Mouse (Mus musculus) heart, embryonic 16.5 days (tissue): ENCODE measurements around the gene Ctnnal1. TPM values are rescaled to one million over a fixed set of nuclear protein-coding genes. Genes with fewer than 3 reads are reported as not detected.

Experiments used
- ATAC-seq: fragments of 200-750 bp; cut with Nextera tagmentation; replicated peaks from 2 replicates; pipeline ENCODE4 v1.8.0; 2017; ENCODE audit warnings: moderate number of reproducible peaks; ENCODE audit not compliant: insufficient read depth, low FRiP score; ENCODE audit errors: extremely low read depth
- H3K27ac ChIP-seq: fragments of 300-500 bp; sonication (generic); 2 replicates; pipeline ENCODE4 v1.5.1; 2014; ENCODE audit warnings: mild to moderate bottlenecking, low read length, control low read depth, moderate library complexity
- H3K27me3 ChIP-seq: fragments of 300-500 bp; sonication (generic); 2 replicates; pipeline ENCODE4 v1.6.1; 2014; ENCODE audit warnings: low read length, mixed read lengths; ENCODE audit not compliant: control insufficient read depth, insufficient read depth
- H3K36me3 ChIP-seq: fragments of 300-500 bp; sonication (generic); 2 replicates; pipeline ENCODE4 v1.6.1; 2014; ENCODE audit not compliant: control insufficient read depth, insufficient read depth
- H3K4me1 ChIP-seq: fragments of 300-500 bp; sonication (generic); 2 replicates; pipeline ENCODE4 v1.6.1; 2014; ENCODE audit warnings: low read length, mixed read lengths; ENCODE audit not compliant: control insufficient read depth, insufficient read depth
- H3K4me2 ChIP-seq: fragments of 300-500 bp; sonication (generic); 2 replicates; pipeline ENCODE4 v1.6.1; 2014; ENCODE audit warnings: low read depth, mild to moderate bottlenecking, control low read depth, low read length
- H3K4me3 ChIP-seq: fragments of 300-500 bp; sonication (generic); 2 replicates; pipeline ENCODE4 v1.5.1; 2014; ENCODE audit warnings: mild to moderate bottlenecking, control low read depth, low read length
- H3K9ac ChIP-seq: fragments of 300-500 bp; sonication (generic); 2 replicates; pipeline ENCODE4 v1.6.1; 2014; ENCODE audit warnings: low read length, control low read depth
- H3K9me3 ChIP-seq: fragments of 300-500 bp; sonication (generic); replicated peaks from 2 replicates; pipeline ENCODE4 v1.6.1; 2016; ENCODE audit warnings: low read length; ENCODE audit not compliant: control insufficient read depth
- WGBS: fragments of 180-500 bp; shearing (Covaris S2); extraction: QIAGEN DNeasy Blood & Tissue Kit; methylation state at CpG from one replicate; pipeline ENCODE4 v1.1.7; 2014; 5-methylcytosine and 5-hydroxymethylcytosine counted together
- polyA plus RNA-seq: library from polyadenylated mRNA; unstranded; fragments of >200 nt; fragmentation: Nextera tagmentation; extraction: Ambion mirVana; gene quantifications from 2 replicates; pipeline ENCODE4 v1.2.1, GENCODE M21; 2015

The Ctnnal1 gene
- polyA plus RNA-seq, 1 experiment from 2014 or later: 27.6 TPM

GRCm38 (mm10) chr4:56831013-56831609 lies 33.9 kb downstream of the Ctnnal1 start:
- H3K4me1 ChIP-seq: no peaks in the 10 kb centered on the region
- H3K27me3 ChIP-seq: no peaks in the 10 kb centered on the region
- H3K27ac ChIP-seq: peak overlapping the region; percentile 17; the same call in 1 of the 2 replicates
- H3K4me2 ChIP-seq: peak overlapping the region; percentile 30; the same call in 1 of the 2 replicates
- peaks cover 12% of the 10 kb centered on the region for H3K36me3 ChIP-seq
- no peak overlapping the region for H3K4me3 ChIP-seq
- 54% methylated on average over 13 of the region's 13 CpGs for WGBS
- no peak overlapping the region for H3K9ac ChIP-seq
- peak; percentile 69 for ATAC-seq
- no peaks in the 10 kb centered on the region for H3K9me3 ChIP-seq

DNA sequence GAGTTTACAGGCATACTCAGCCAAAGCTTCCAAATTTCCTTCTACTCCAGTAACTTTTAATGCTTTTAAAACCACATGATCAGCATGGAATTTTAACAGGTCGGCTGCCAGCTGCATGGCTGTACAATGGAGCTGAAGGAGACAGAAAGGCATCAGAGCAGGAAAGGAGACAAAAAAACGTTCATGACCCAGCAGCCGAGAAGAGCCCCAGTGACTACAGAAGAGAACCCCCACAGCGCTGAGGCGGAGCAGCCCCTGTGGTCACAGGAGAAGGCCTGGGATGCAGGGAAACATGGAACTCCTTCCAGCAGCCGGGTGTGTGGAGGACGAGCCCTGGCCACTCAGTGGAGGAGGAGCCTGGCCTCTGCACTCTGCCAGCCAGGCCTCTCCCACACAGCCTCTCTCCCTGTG lies 35.5 kb downstream of the Ctnnal1 start:
- peaks cover 12% of the 10 kb centered on the region for H3K36me3 ChIP-seq
- no peaks in the 10 kb centered on the region for H3K9me3 ChIP-seq
- no peak for ATAC-seq
- no peak overlapping the region for H3K4me2 ChIP-seq
- no peaks in the 10 kb centered on the region for H3K4me1 ChIP-seq
- H3K9ac ChIP-seq: no peak overlapping the region
- 55% methylated on average over 7 of the region's 7 CpGs for WGBS
- H3K4me3 ChIP-seq: no peak overlapping the region
- H3K27ac ChIP-seq: 0 out of 2 replicates have a peak overlapping the region, but pooled peaks have one; percentile 31
- H3K27me3 ChIP-seq: no peaks in the 10 kb centered on the region

GRCm38 (mm10) chr4:56828932-56829331 lies 36.1 kb downstream of the Ctnnal1 start:
- H3K9ac ChIP-seq: no peak overlapping the region
- no peak overlapping the region for H3K4me2 ChIP-seq
- H3K27me3 ChIP-seq: no peaks in the 10 kb centered on the region
- H3K9me3 ChIP-seq: no peaks in the 10 kb centered on the region
- 75% methylated on average over 3 of the region's 3 CpGs for WGBS
- H3K27ac ChIP-seq: no peak overlapping the region
- no peak overlapping the region for H3K4me3 ChIP-seq
- H3K36me3 ChIP-seq: peaks cover 12% of the 10 kb centered on the region
- no peaks in the 10 kb centered on the region for H3K4me1 ChIP-seq
- ATAC-seq: no peak

- Histone ChIP-seq H3K36me3 (peaks cover 9% of the 10 kb centered on the region), H3K9ac (no peak overlapping the region), H3K27ac (no peak overlapping the region), H3K27me3 (no peaks in the 10 kb centered on the region), H3K4me3 (no peak overlapping the region), H3K4me1 (no peaks in the 10 kb centered on the region), H3K4me2 (no peak overlapping the region), H3K9me3 (no peaks in the 10 kb centered on the region)
- no peak for ATAC-seq
- WGBS: 86% methylated on average over 9 of the region's 9 CpGs
Measured at GRCm38 (mm10) chr4:56824231-56824630, 40.8 kb downstream of the Ctnnal1 start.

GRCm38 (mm10) chr4:56820017-56820550 lies 44.9 kb downstream of the Ctnnal1 start:
- no peaks in the 10 kb centered on the region for H3K4me1 ChIP-seq
- H3K27ac ChIP-seq: no peak overlapping the region; the same call in 1 of the 2 replicates
- H3K9ac ChIP-seq: no peak overlapping the region
- H3K27me3 ChIP-seq: no peaks in the 10 kb centered on the region
- H3K4me3 ChIP-seq: no peak overlapping the region
- no peak for ATAC-seq
- H3K36me3 ChIP-seq: peaks cover 8% of the 10 kb centered on the region; the same call in 1 of the 2 replicates
- no peak overlapping the region for H3K4me2 ChIP-seq
- no peaks in the 10 kb centered on the region for H3K9me3 ChIP-seq

DNA sequence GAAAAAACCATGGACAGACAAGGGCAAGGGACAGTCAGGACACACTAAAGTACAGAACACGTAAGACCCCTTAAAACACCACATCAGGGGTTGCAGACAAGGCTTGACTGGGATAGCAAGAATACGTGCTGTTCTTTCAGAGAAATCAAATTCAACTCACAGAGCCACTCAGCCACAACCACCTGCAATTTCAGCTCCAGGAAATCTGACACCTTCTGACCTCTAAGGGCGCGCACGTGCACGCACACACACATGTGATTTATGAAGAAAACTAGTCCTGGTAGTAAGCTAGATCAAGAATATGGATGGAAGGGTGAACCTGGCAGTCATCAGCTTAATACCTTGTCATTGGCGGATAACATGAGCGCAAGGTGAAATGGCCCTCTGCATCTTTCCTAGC lies 49.9 kb downstream of the Ctnnal1 start:
- WGBS: 84% methylated on average over 8 of the region's 8 CpGs
- ATAC-seq: no peak
- Histone ChIP-seq H3K9ac (no peak overlapping the region), H3K9me3 (no peaks in the 10 kb centered on the region), H3K36me3 (peaks cover 7% of the 10 kb centered on the region; the same call in 1 of the 2 replicates), H3K4me3 (no peak overlapping the region), H3K27me3 (no peaks in the 10 kb centered on the region), H3K27ac (no peak overlapping the region), H3K4me1 (no peaks in the 10 kb centered on the region), H3K4me2 (no peak overlapping the region)

DNA sequence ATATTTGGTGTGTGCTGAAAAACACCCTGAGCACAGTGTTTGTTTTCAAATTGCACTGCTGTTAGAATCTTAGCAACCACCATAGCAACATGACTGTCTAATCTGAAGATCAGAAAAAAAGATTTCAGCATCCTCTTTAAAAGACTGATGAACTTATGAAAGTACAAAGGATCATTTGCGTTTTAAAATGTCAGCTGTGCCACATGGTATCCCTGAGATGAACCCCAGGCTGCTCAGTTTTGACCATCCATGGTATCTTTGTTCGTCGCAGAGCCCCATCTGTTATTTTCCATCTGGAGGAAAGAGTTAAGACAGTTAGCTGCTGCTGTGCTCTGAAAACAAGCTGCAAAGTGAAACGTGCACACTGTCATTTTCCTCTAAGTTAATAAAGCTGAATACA lies 52.9 kb downstream of the Ctnnal1 start:
- Histone ChIP-seq H3K4me3 (no peak overlapping the region), H3K36me3 (peaks cover 6% of the 10 kb centered on the region; the same call in 1 of the 2 replicates), H3K9me3 (no peaks in the 10 kb centered on the region), H3K27me3 (no peaks in the 10 kb centered on the region), H3K4me1 (no peaks in the 10 kb centered on the region), H3K4me2 (no peak overlapping the region), H3K9ac (no peak overlapping the region), H3K27ac (no peak overlapping the region)
- no peak for ATAC-seq
- 67% methylated on average over 4 of the region's 4 CpGs for whole genome bisulfite sequencing

- Histone ChIP-seq H3K27ac (no peak overlapping the region), H3K4me1 (no peaks in the 10 kb centered on the region), H3K36me3 (peaks cover 4% of the 10 kb centered on the region), H3K27me3 (no peaks in the 10 kb centered on the region), H3K9me3 (no peaks in the 10 kb centered on the region), H3K9ac (no peak overlapping the region), H3K4me2 (no peak overlapping the region), H3K4me3 (no peak overlapping the region)
- 64% methylated on average over 3 of the region's 3 CpGs for WGBS
- no peak for ATAC-seq
Measured at GRCm38 (mm10) chr4:56811642-56812041, 53.3 kb downstream of the Ctnnal1 start.

DNA sequence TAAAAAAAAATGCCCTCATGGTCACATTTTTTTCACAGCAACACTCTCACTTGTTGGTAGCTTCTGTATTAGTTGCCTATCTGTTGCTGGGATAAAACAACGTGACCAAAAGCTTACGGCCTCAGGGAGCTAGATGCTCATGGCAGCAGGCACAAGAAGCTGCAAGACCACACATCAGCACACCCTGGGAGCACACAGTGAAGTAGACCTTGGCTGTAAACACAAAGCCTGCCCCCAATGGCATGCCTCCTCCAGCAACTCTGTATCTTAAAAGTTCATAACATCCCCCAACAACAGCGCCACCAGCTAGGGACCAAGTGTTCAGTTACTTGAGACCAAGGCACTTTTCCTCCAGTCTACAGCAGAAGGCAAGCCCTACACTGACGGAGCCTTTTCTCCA lies 55.9 kb downstream of the Ctnnal1 start:
- Histone ChIP-seq H3K9me3 (no peaks in the 10 kb centered on the region), H3K4me3 (no peak overlapping the region), H3K27ac (no peak overlapping the region), H3K4me1 (no peaks in the 10 kb centered on the region), H3K27me3 (no peaks in the 10 kb centered on the region), H3K9ac (no peak overlapping the region), H3K36me3 (peaks cover 14% of the 10 kb centered on the region), H3K4me2 (no peak overlapping the region)
- ATAC-seq: no peak
- WGBS: 66% methylated on average over 4 of the region's 4 CpGs
